Comparison of ENCODE assay signal across 8 mouse cellular contexts in genomic region chr12:22156467-22157037, GRCm38 (mm10).
DNase-seq lines count a peak whose midpoint lies in the region; ATAC-seq and TF ChIP-seq lines count a peak whose summit lies in the region.
"Not testable (repeated sequence)": the region's sequence is repeated elsewhere in the genome, so short reads cannot be mapped to it uniquely, and the experiment has no call there.

No protein-coding gene starts in this region.

- not testable (repeated sequence) for H3K4me1 ChIP-seq in ES-Bruce4 (ENCODE audit: control insufficient read depth, insufficient read depth, low read length); kidney, postnatal 0 days (replicated peaks; ENCODE audit: insufficient read depth, low read length); midbrain, embryonic 12.5 days; stomach, embryonic 14.5 days (ENCODE audit: control insufficient read depth, insufficient read depth, low read length)

- peak overlapping the region; percentile 28 for H3K4me2 ChIP-seq in kidney, postnatal 0 days (ENCODE audit: low read length)
- H3K4me2 ChIP-seq in midbrain, embryonic 12.5 days (replicated peaks), result 0 out of 2 replicates have a peak overlapping the region, but pooled peaks have one; percentile 11
- not testable (repeated sequence) for H3K4me2 ChIP-seq in stomach, embryonic 14.5 days (replicated peaks; ENCODE audit: low read depth, low read length)

- not testable (repeated sequence) for H3K36me3 ChIP-seq in ES-Bruce4 (ENCODE audit: control insufficient read depth, insufficient read depth, low read length, poor library complexity, severe bottlenecking); kidney, postnatal 0 days (ENCODE audit: insufficient read depth, low read length); midbrain, embryonic 12.5 days; stomach, embryonic 14.5 days (ENCODE audit: control insufficient read depth, insufficient read depth, low read length)

- TF ChIP-seq POLR2A in ES-Bruce4 (IDR thresholded peaks at IDR 0.05; ENCODE audit: insufficient read depth, low read length), result not testable (repeated sequence)

- 4% methylated on average over 27 of the region's 47 CpGs for WGBS in kidney, postnatal 0 days
- WGBS in midbrain, embryonic 12.5 days, result 5% methylated on average over 30 of the region's 47 CpGs
- 5% methylated on average over 33 of the region's 47 CpGs for WGBS in stomach, embryonic 14.5 days

- not testable (repeated sequence) for H3K9me3 ChIP-seq in ES-Bruce4 (replicated peaks; ENCODE audit: control insufficient read depth, insufficient read depth, low read length, poor library complexity, severe bottlenecking); kidney, postnatal 0 days (replicated peaks; ENCODE audit: low read length); midbrain, embryonic 12.5 days; stomach, embryonic 14.5 days (ENCODE audit: control insufficient read depth, low read depth, low read length)

- H3K9ac ChIP-seq in ES-Bruce4 (ENCODE audit: low read depth, poor library complexity, severe bottlenecking); kidney, postnatal 0 days (ENCODE audit: low read depth, low read length); midbrain, embryonic 12.5 days (replicated peaks); stomach, embryonic 14.5 days (replicated peaks; ENCODE audit: low read depth, low read length): not testable (repeated sequence)

- intact Hi-C loops in heart, postnatal 14 days (cut with DNase I), result not testable (repeated sequence)

- DNase-seq in c-Kit-positive CD71-positive TER-119-positive erythroid progenitor cells, embryonic 14.5 days (ENCODE audit: low spot score), result peak; percentile 2
- DNase-seq in forelimb bud, embryonic 11.5 days (ENCODE audit: low read depth, low spot score), result peak; percentile 48
- DNase-seq in heart, postnatal 14 days, result peak; percentile 18 to 29
- peak; percentile 0 for DNase-seq in kidney, postnatal 0 days (ENCODE audit: low spot score)
- peak; percentile 6 for DNase-seq in liver

- not testable (repeated sequence) for TF ChIP-seq CTCF in ES-Bruce4 (IDR thresholded peaks at IDR 0.05; ENCODE audit: low read depth, low read length); kidney, postnatal 0 days (IDR thresholded peaks at IDR 0.05; ENCODE audit: low read depth)

- H3K27ac ChIP-seq in ES-Bruce4 (ENCODE audit: insufficient read depth, low read length); kidney, postnatal 0 days; midbrain, embryonic 12.5 days (replicated peaks); stomach, embryonic 14.5 days (ENCODE audit: low read length): not testable (repeated sequence)

- not testable (repeated sequence) for H3K27me3 ChIP-seq in ES-Bruce4 (ENCODE audit: control insufficient read depth, insufficient read depth, low read length, poor library complexity, severe bottlenecking); kidney, postnatal 0 days (ENCODE audit: insufficient read depth, low read length); midbrain, embryonic 12.5 days; stomach, embryonic 14.5 days (ENCODE audit: control insufficient read depth, insufficient read depth, low read length)

- ATAC-seq in kidney, postnatal 0 days (replicated peaks; ENCODE audit: low FRiP score, low read depth); midbrain, embryonic 12.5 days (ENCODE audit: low FRiP score, low read depth); stomach, embryonic 14.5 days (ENCODE audit: insufficient number of reproducible peaks, insufficient read depth, low FRiP score, low read depth): not testable (repeated sequence)

- not testable (repeated sequence) for TF ChIP-seq EP300 in ES-Bruce4 (IDR thresholded peaks at IDR 0.05; ENCODE audit: insufficient read depth, low read depth, low read length)

- H3K4me3 ChIP-seq in ES-Bruce4 (ENCODE audit: low read depth, low read length), result peak overlapping the region; percentile 52
- H3K4me3 ChIP-seq in kidney, postnatal 0 days (replicated peaks; ENCODE audit: low read depth, low read length), result not testable (repeated sequence)
- peak overlapping the region; percentile 15; the same call in 1 of the 2 replicates for H3K4me3 ChIP-seq in midbrain, embryonic 12.5 days
- H3K4me3 ChIP-seq in stomach, embryonic 14.5 days (ENCODE audit: low read depth, low read length), result 0 out of 2 replicates have a peak overlapping the region, but pooled peaks have one; percentile 6
